Mouse (Mus musculus) Patski (cell line): ENCODE data around the gene Entpd5. TPM values are rescaled to one million over a fixed set of nuclear protein-coding genes. Genes with fewer than 3 reads are reported as not detected.
"Not testable (repeated sequence)": the region's sequence is repeated elsewhere in the genome, so short reads cannot be mapped to it uniquely, and the experiment has no call there.

Experiments used
- ATAC-seq: fragments of 100-300 bp; one replicate; pipeline ENCODE4 v1.8.0; 2021
- CTCF ChIA-PET: fragments of 350-600 bp; sonication (Branson Sonifier 250); formaldehyde crosslinking; loops from one replicate; lab custom pipeline; 2022; ENCODE audit warnings: inconsistent platforms; lab: Charles Lee
- POLR2A ChIA-PET: fragments of 350-600 bp; sonication (Branson Sonifier 250); formaldehyde crosslinking; loops from one replicate; lab custom pipeline; 2022; ENCODE audit warnings: antibody characterized with exemption, inconsistent platforms; lab: Charles Lee
- DNase-seq: peaks from one replicate; pipeline ENCODE4 v3.0.0-alpha.2; 2011; ENCODE audit warnings: low read depth, low spot score
- H3K27me3 ChIP-seq: fragments of 371-371 bp; one replicate; pipeline ENCODE4 v1.5.1; 2021
- CTCF ChIP-seq: fragments of 100-300 bp; IDR thresholded peaks from one replicate; pipeline ENCODE4 v1.5.1; 2021
- in situ Hi-C: fragments of 300-500 bp; cut with MboI; formaldehyde crosslinking; loops from 3 replicates; pipeline ENCODE4 v1.11.1; 2018; ENCODE audit warnings: low pct_unique_long_range_greater_than_20kb, mixed read lengths
- polyA plus RNA-seq: library from polyadenylated mRNA; unstranded; gene quantifications from one replicate; pipeline ENCODE4 v1.2.3, GENCODE M21; 2021

The Entpd5 gene
- polyA plus RNA-seq, 1 experiment from 2014 or later, result 21.1 TPM

GRCm38 (mm10) chr12:84385408-84385807 lies 23.4 kb downstream of the Entpd5 start:
- ChIA-PET POLR2A (no interaction called here), CTCF (interaction anchor here (1.3 kb wide), 1 partner anchor 8 kb away, joined by 3 read pairs; no protein-coding TSS in a partner anchor)
- H3K27me3 ChIP-seq, result no peaks in the 10 kb centered on the region
- no peak for DNase-seq
- no peak for TF ChIP-seq CTCF
- ATAC-seq, result no peak
- in situ Hi-C loops, result no loop called here

- ATAC-seq, result no peak
- in situ Hi-C loops, result no loop called here
Observed at GRCm38 (mm10) chr12:84384644-84385081, 24.2 kb downstream of the Entpd5 start.

GRCm38 (mm10) chr12:84382369-84382768 lies 26.5 kb downstream of the Entpd5 start:
- in situ Hi-C loops, result no loop called here
- no peak for TF ChIP-seq CTCF
- H3K27me3 ChIP-seq, result no peaks in the 10 kb centered on the region
- no peak for ATAC-seq
- DNase-seq, result no peak
- ChIA-PET CTCF (no interaction called here), POLR2A (no interaction called here)

More at GRCm38 (mm10) chr12:84384644-84385081, 24.2 kb downstream of the Entpd5 start:
- TF ChIP-seq CTCF, result no peak
- POLR2A ChIA-PET, result no interaction called here
- no peaks in the 10 kb centered on the region for H3K27me3 ChIP-seq
- CTCF ChIA-PET, result interaction anchor here (1.3 kb wide), 1 partner anchor 9 kb away, joined by 3 read pairs; no protein-coding TSS in a partner anchor
- DNase-seq, result no peak

- DNase-seq, result peak; percentile 68
- POLR2A ChIA-PET, result interaction anchor here (0.6 kb wide), 1 partner anchor 21 kb away, joined by 3 read pairs; no protein-coding TSS in a partner anchor
- in situ Hi-C loops, result no loop called here
- TF ChIP-seq CTCF, result no peak
- CTCF ChIA-PET, result no interaction called here
- ATAC-seq, result peak; percentile 62
- no peaks in the 10 kb centered on the region for H3K27me3 ChIP-seq
Observed at GRCm38 (mm10) chr12:84373831-84374481, 34.9 kb downstream of the Entpd5 start.

GRCm38 (mm10) chr12:84371647-84372046 lies 37.2 kb downstream of the Entpd5 start:
- CTCF ChIA-PET, result no interaction called here
- in situ Hi-C loops, result no loop called here
- H3K27me3 ChIP-seq, result no peaks in the 10 kb centered on the region
- no peak for ATAC-seq
- no peak for TF ChIP-seq CTCF
- POLR2A ChIA-PET, result no interaction called here
- DNase-seq, result no peak

- in situ Hi-C loops, result no loop called here
- DNase-seq, result no peak
- POLR2A ChIA-PET, result no interaction called here
- CTCF ChIA-PET, result no interaction called here
- no peak for ATAC-seq
- TF ChIP-seq CTCF, result no peak
- no peaks in the 10 kb centered on the region for H3K27me3 ChIP-seq
Observed at GRCm38 (mm10) chr12:84366971-84367370, 41.9 kb downstream of the Entpd5 start.

GRCm38 (mm10) chr12:84365137-84365536 lies 43.7 kb downstream of the Entpd5 start:
- H3K27me3 ChIP-seq, result no peaks in the 10 kb centered on the region
- TF ChIP-seq CTCF, result no peak
- POLR2A ChIA-PET, result no interaction called here
- DNase-seq, result no peak
- in situ Hi-C loops, result no loop called here
- ATAC-seq, result no peak
- CTCF ChIA-PET, result no interaction called here

- in situ Hi-C loops, result loop anchor here (5.0 kb wide), 1 partner anchor 43 kb away; the partner anchor contains the start of genes Bbof1 and Entpd5
- DNase-seq (no peak), ATAC-seq (no peak)
- H3K27me3 ChIP-seq, result no peaks in the 10 kb centered on the region
- POLR2A ChIA-PET, result no interaction called here
- CTCF ChIA-PET, result no interaction called here
- TF ChIP-seq CTCF, result no peak
Observed at GRCm38 (mm10) chr12:84364291-84364690, 44.5 kb downstream of the Entpd5 start.

GRCm38 (mm10) chr12:84362872-84363271 lies 46.0 kb downstream of the Entpd5 start:
- in situ Hi-C loops, result loop anchor here (5.0 kb wide), 1 partner anchor 44 kb away; the partner anchor contains the start of genes Bbof1 and Entpd5
- ATAC-seq (no peak), DNase-seq (no peak)
- POLR2A ChIA-PET, result no interaction called here
- H3K27me3 ChIP-seq, result no peaks in the 10 kb centered on the region
- CTCF ChIA-PET, result no interaction called here
- no peak for TF ChIP-seq CTCF

- ChIA-PET POLR2A (no interaction called here), CTCF (no interaction called here)
- TF ChIP-seq CTCF, result no peak
- in situ Hi-C loops, result loop anchor here (5.0 kb wide), 1 partner anchor 45 kb away; the partner anchor contains the start of genes Bbof1 and Entpd5
- peak; percentile 89 for DNase-seq
- H3K27me3 ChIP-seq, result no peaks in the 10 kb centered on the region
- ATAC-seq, result peak; percentile 95
Observed at GRCm38 (mm10) chr12:84361555-84362489, 47.0 kb downstream of the Entpd5 start, which contains the start of the genes Coq6 and Fam161b. Gene Coq6, plus strand, starts transcription at chr12:84361657. Gene Fam161b, minus strand, starts transcription at chr12:84361833.

GRCm38 (mm10) chr12:84358699-84359098 lies 50.1 kb downstream of the Entpd5 start:
- H3K27me3 ChIP-seq, DNase-seq, ATAC-seq, in situ Hi-C loops, POLR2A ChIA-PET, CTCF ChIA-PET: not testable (repeated sequence)
